Mouse (Mus musculus) G1E (cell line): ENCODE data around the gene Zfp934.
"Not testable (repeated sequence)": the region's sequence is repeated elsewhere in the genome, so short reads cannot be mapped to it uniquely, and the experiment has no call there.

Source experiments
- CTCF ChIP-seq: IDR thresholded peaks from 2 replicates; pipeline ENCODE4 v1.5.1; 2012; ENCODE audit warnings: low read depth, low read length, inconsistent platforms, mixed read lengths
- GATA1 ChIP-seq: IDR thresholded peaks from 2 replicates; pipeline ENCODE4 v1.6.1; 2012; ENCODE audit warnings: borderline replicate concordance, low read length, inconsistent platforms, mixed read lengths

DNA sequence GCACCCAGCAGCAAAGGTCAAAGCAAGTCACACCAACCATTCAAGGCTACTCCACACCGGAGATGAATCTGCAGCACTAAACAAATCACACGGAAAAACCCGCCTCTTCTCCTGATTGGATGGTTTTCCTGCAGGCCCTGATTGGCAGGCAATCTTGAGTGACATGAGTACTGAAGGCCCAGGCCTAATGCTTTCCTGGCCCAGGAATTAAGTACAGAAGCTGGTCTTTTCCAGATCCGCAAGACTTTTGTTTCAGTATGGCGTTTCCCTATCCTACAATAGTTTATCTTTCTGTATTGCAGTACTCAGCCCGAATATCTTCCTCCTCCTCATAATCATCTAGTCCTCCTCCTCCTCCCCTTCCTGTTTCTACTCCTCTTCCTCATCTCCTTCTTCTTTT is at the start of gene Zfp934:
- TF ChIP-seq CTCF, GATA1: not testable (repeated sequence)
